In genomic region chr15:101282471-101282870, GRCm38 (mm10) we compare ENCODE assay signal across 12 mouse cellular contexts. TPM values are rescaled to one million over a fixed set of nuclear protein-coding genes. Genes with fewer than 3 reads are reported as not detected.
DNase-seq lines count a peak whose midpoint lies in the region; ATAC-seq and TF ChIP-seq lines count a peak whose summit lies in the region.
"Had no signal": no experiment of that assay in that cellular context is flagged by ENCODE, and none has a peak within 500 bp of the region (broad histone marks: within the 10 kb centered on the region; RNA-seq: fewer than 3 reads in every experiment).

No protein-coding gene starts in this region.

- H3K4me1 ChIP-seq in heart, embryonic 11.5 days (ENCODE audit: control insufficient read depth, insufficient read depth, low read length), result peaks cover 21% of the 10 kb centered on the region

- H3K4me3 ChIP-seq in gastrocnemius, adult 2 months, result no peak overlapping the region
- H3K4me3 ChIP-seq in heart, embryonic 11.5 days (ENCODE audit: low read depth, low read length), result no peak overlapping the region

- ATAC-seq in heart, embryonic 11.5 days (replicated peaks; ENCODE audit: insufficient number of reproducible peaks, low FRiP score, low TSS enrichment), result no peak
- no peak for ATAC-seq in erythroblast, adult 5-6 weeks (replicated peaks; ENCODE audit: low FRiP score, poor library complexity, severe bottlenecking)

- DNase-seq in adrenal gland, adult (ENCODE audit: inconsistent age in 2 of 2, low spot score in 1 of 2), result peak; percentile 80 to 92
- DNase-seq in adrenal gland, adult 18-20 months (ENCODE audit: low spot score in 2 of 2), result no peak
- DNase-seq in gastrocnemius, adult 2 months, result no peak
- DNase-seq in gastrocnemius, postnatal 10 days, result no peak
- DNase-seq in adrenal gland, postnatal 14 days, result peak; percentile 70
- DNase-seq: heart, adult 11 months had no signal

- no peak overlapping the region for H3K4me2 ChIP-seq in heart, embryonic 11.5 days

- peak overlapping the region; percentile 99 for H3K27ac ChIP-seq in gastrocnemius, adult 2 months
- H3K27ac ChIP-seq in heart, embryonic 11.5 days (ENCODE audit: low read depth, low read length), result no peak overlapping the region
- H3K27ac ChIP-seq: embryonic facial prominence, embryonic 15.5 days; forebrain, embryonic 12.5 days; hindbrain, embryonic 12.5 days had no signal

- H3K36me3 ChIP-seq in heart, embryonic 11.5 days (ENCODE audit: control insufficient read depth, insufficient read depth, low read length), result no peaks in the 10 kb centered on the region; the same call in 1 of the 2 replicates

- no peak overlapping the region for H3K9ac ChIP-seq in heart, embryonic 11.5 days (ENCODE audit: low read depth, low read length)
- H3K9ac ChIP-seq: embryonic facial prominence, embryonic 15.5 days; hindbrain, embryonic 12.5 days had no signal

- H3K27me3 ChIP-seq in heart, embryonic 11.5 days (ENCODE audit: control insufficient read depth, insufficient read depth, low read length), result no peaks in the 10 kb centered on the region
- H3K27me3 ChIP-seq: embryonic facial prominence, embryonic 15.5 days; forebrain, embryonic 12.5 days; hindbrain, embryonic 12.5 days had no signal

- no peak for TF ChIP-seq CTCF in gastrocnemius, adult 2 months (IDR thresholded peaks at IDR 0.05)

- 62% methylated on average over 5 of the region's 5 CpGs for WGBS in heart, embryonic 11.5 days (ENCODE audit: insufficient replicate concordance)

- no peaks in the 10 kb centered on the region for H3K9me3 ChIP-seq in heart, embryonic 11.5 days (replicated peaks; ENCODE audit: control insufficient read depth, low read length)
- H3K9me3 ChIP-seq: embryonic facial prominence, embryonic 15.5 days; forebrain, embryonic 12.5 days; hindbrain, embryonic 12.5 days had no signal

- intact Hi-C loops in gastrocnemius, adult 2 months (cut with DNase I), result loop anchor here (5.0 kb wide), 1 partner anchor 60 kb away; the partner anchor contains the start of gene Grasp

RNA-seq across cellular contexts. Expression of gene Atg101, which starts 1.6 kb away (rescaled TPM):
- 10 to 100 TPM; 60.5 to 64.0 TPM for total RNA-seq in adrenal gland, adult 18-20 months (2021)
- 10 to 100 TPM; 23.7 to 32.4 TPM for total RNA-seq in gastrocnemius, adult 2 months (2021)
- 10 to 100 TPM; 24.4 to 27.2 TPM for total RNA-seq in gastrocnemius, postnatal 10 days (2021)
- 64.4 and 97.1 TPM in 2 replicates for total RNA-seq in adrenal gland, postnatal 14 days (2021)
- polyA plus RNA-seq in heart, embryonic 11.5 days (2014; fragmentation: Nextera tagmentation; extraction: Ambion mirVana), result 49.4 and 50.1 TPM in 2 replicates
- total RNA-seq in erythroblast, adult 5-6 weeks (2015; ENCODE audit: low replicate concordance), result 7.9 and 14.2 TPM in 2 replicates
- 13.0 and 14.1 TPM in 2 replicates for total RNA-seq in erythroblast, adult 5-6 weeks (2017; ENCODE audit: low replicate concordance)

RNA-seq across cellular contexts. Expression of gene 6030408B16Rik, which starts 10.5 kb away (rescaled TPM):
- total RNA-seq in adrenal gland, adult 18-20 months (2021), result under 1 TPM; 0.27 to 0.54 TPM
- under 1 TPM; 0.20 to 0.36 TPM for total RNA-seq in gastrocnemius, adult 2 months (2021)
- total RNA-seq in gastrocnemius, postnatal 10 days (2021), result under 1 TPM; 0.54 to 0.77 TPM
- 2.1 and 2.4 TPM in 2 replicates for total RNA-seq in adrenal gland, postnatal 14 days (2021)
- 1.3 and 2.2 TPM in 2 replicates for polyA plus RNA-seq in heart, embryonic 11.5 days (2014; fragmentation: Nextera tagmentation; extraction: Ambion mirVana)
- not detected in 2 replicates for total RNA-seq in erythroblast, adult 5-6 weeks (2015; ENCODE audit: low replicate concordance)
- not detected in 2 replicates for total RNA-seq in erythroblast, adult 5-6 weeks (2017; ENCODE audit: low replicate concordance)
- total RNA-seq: common myeloid progenitor, adult 5-6 weeks had no signal

RNA-seq across cellular contexts. Expression of gene Nr4a1, which starts 28.4 kb away (rescaled TPM):
- 100 to 1,000 TPM; 275 to 349 TPM for total RNA-seq in adrenal gland, adult 18-20 months (2021)
- 100 to 1,000 TPM; 143 to 146 TPM for total RNA-seq in gastrocnemius, adult 2 months (2021)
- 10 to 100 TPM; 22.5 to 23.1 TPM for total RNA-seq in gastrocnemius, postnatal 10 days (2021)
- 357 and 680 TPM in 2 replicates for total RNA-seq in adrenal gland, postnatal 14 days (2021)
- polyA plus RNA-seq in heart, embryonic 11.5 days (2014; fragmentation: Nextera tagmentation; extraction: Ambion mirVana), result 7.5 and 8.1 TPM in 2 replicates
- total RNA-seq in erythroblast, adult 5-6 weeks (2015; ENCODE audit: low replicate concordance), result 3.3 and 11.3 TPM in 2 replicates
- 6.0 and 15.7 TPM in 2 replicates for total RNA-seq in erythroblast, adult 5-6 weeks (2017; ENCODE audit: low replicate concordance)

RNA-seq across cellular contexts. Expression of gene Grasp, which starts 58.5 kb away (rescaled TPM):
- total RNA-seq in adrenal gland, adult 18-20 months (2021), result 10 to 100 TPM; 16.3 to 19.8 TPM
- total RNA-seq in gastrocnemius, adult 2 months (2021), result 1 to 10 TPM; 5.8 to 5.9 TPM
- total RNA-seq in gastrocnemius, postnatal 10 days (2021), result 10 to 100 TPM in 1 of 2 experiments, 1 to 10 TPM in 1; 9.0 to 11.5 TPM
- total RNA-seq in adrenal gland, postnatal 14 days (2021), result 20.7 and 29.7 TPM in 2 replicates
- 4.1 TPM in 2 replicates for polyA plus RNA-seq in heart, embryonic 11.5 days (2014; fragmentation: Nextera tagmentation; extraction: Ambion mirVana)
- total RNA-seq in erythroblast, adult 5-6 weeks (2015; ENCODE audit: low replicate concordance), result not detected in 2 replicates
- total RNA-seq in erythroblast, adult 5-6 weeks (2017; ENCODE audit: low replicate concordance), result 0.84 TPM in 1 of 2 replicates, not detected in the other

Comparison
In these comparisons a context has a peak if more than half of its experiments do, and no peak if none do; other contexts are left out.
1. DNase-seq: peak in adrenal gland, adult (2 of 2) and adrenal gland, postnatal 14 days (single experiment); none in adrenal gland, adult 18-20 months (0 of 2), gastrocnemius, adult 2 months (single experiment) and gastrocnemius, postnatal 10 days (single experiment).
2. RNA of gene Nr4a1, which starts 28.4 kb away (total RNA-seq): 357 to 680 TPM in adrenal gland, postnatal 14 days, 275 to 349 TPM in adrenal gland, adult 18-20 months and 143 to 146 TPM in gastrocnemius, adult 2 months; 22.5 to 23.1 TPM in gastrocnemius, postnatal 10 days and 3.3 to 15.7 TPM in erythroblast, adult 5-6 weeks; every median in the first group is over 4 times any median in the second.